Mouse (Mus musculus): Measurements from ENCODE around the gene Ubxn2a.

The Ubxn2a gene

DNA sequence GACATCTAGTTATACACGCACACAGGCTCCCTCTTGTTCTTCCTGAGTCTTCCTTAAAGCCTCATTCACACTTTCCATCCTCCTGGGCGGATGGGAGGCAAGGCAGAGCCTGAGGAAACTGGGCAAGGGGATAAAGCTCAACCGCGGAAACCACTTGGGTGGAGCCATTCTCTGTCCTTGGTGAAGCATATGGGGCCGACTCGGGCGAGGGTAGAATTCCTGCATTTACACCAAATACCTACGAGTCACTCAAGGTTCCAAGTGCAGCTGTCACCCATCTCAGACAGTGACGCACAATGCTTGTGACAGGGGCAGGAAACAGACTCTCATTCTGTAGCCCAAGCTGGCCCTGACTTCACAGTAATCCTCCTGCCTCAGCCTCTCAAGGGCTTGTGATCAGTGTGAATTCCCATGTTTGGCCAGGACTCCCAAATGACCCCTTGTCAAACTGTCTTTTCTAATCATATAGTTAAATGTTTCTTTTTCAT lies 29.2 kb downstream of the Ubxn2a start:
- DNase-seq, result no peak

- DNase-seq, result no peak
Measured at GRCm38 (mm10) chr12:4875623-4876022, 31.9 kb downstream of the Ubxn2a start.

GRCm38 (mm10) chr12:4874161-4874927 lies 33.2 kb downstream of the Ubxn2a start, which contains the start of gene Mfsd2b:
Gene Mfsd2b (minus strand): TSS chr12:4874359.
- DNase-seq, result peak; percentile 87

GRCm38 (mm10) chr12:4873531-4873930 lies 34.0 kb downstream of the Ubxn2a start:
- DNase-seq, result no peak

DNA sequence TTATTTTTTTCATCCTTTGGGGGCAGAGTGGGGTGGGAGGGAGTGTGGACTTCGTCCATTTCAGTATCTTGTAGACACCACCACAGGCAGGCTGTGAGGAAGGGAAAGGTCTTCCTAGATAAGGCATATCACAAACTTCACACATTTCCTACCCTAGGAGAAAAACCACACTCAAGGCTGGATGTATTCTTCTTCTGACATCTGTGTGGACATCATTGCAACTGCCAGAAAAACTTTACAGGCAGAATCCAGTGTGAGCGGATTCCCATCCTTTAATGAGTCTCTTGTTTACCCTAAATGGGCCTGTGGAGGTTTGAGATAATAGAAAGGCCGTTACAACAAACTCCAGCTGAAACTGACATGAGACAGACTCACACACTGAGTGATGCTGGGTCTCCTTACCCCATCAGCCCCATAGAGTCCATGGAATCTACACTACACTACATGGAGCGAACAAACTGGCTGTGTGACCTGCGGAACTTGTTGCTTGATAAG lies 34.5 kb downstream of the Ubxn2a start:
- no peak for DNase-seq

GRCm38 (mm10) chr12:4872273-4872672 lies 35.2 kb downstream of the Ubxn2a start:
- no peak for DNase-seq

DNA sequence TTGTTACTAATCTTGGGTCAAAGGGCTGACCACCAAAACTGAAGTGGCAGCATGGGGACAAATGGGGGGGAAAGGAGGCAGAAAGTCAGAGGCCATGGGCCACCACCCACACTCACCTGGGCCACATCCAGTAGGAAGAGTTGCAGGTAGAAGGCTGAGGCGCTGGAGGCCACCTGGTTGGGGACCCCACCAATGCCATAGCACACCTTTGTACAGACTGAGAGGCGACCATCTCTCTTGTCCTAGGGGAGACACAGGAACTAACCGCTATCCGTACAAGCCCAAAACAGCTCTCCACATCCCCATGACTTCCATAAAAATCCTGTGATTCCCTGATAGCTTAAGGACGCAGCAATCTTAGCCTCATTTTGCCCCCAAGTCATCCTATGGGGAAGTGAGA lies 36.2 kb downstream of the Ubxn2a start:
- DNase-seq, result no peak

GRCm38 (mm10) chr12:4868924-4869323 lies 38.6 kb downstream of the Ubxn2a start:
- DNase-seq, result no peak

- DNase-seq, result no peak
Measured at GRCm38 (mm10) chr12:4864338-4864690, 43.2 kb downstream of the Ubxn2a start.

GRCm38 (mm10) chr12:4863654-4864337 lies 43.7 kb downstream of the Ubxn2a start:
- DNase-seq, result peak; percentile 76

GRCm38 (mm10) chr12:4862672-4863071 lies 44.8 kb downstream of the Ubxn2a start:
- DNase-seq, result no peak

DNA sequence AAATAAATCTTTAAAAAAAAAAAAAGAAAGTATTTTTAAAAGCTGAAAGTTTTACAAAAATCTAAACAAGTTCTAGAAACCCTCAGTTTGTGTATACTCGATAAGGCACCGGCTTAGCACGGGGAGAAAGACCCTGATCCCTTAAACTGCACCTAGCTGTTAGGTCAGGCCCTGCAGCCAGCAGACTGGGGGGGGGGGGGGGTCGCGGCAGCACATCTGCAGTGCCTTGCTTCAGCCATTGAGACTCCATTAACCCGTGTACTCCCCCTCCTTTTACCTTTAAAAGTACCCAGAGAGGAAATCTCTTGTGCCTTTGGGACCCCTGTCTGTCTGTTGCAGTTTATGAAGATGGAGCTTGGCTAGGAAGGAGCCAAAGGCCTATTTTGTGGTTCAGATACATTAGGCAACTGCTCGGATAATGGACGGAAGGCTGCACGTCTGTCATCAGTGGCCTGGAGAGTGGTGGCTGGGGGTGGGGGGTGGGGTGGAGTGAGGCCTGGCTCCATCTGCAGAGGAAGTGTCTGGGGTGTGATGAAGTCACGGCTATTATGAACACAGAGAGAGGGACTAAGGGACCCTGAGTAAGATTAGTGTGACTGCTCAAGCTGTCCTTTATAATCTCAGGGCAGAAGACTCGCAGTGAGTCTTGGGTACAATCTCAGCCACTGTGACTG lies 48.1 kb downstream of the Ubxn2a start:
- no peak for DNase-seq

GRCm38 (mm10) chr12:4856834-4857233 lies 50.7 kb downstream of the Ubxn2a start:
- DNase-seq, result no peak

GRCm38 (mm10) chr12:4856160-4856559 lies 51.3 kb downstream of the Ubxn2a start:
- peak; percentile 34 for DNase-seq

GRCm38 (mm10) chr12:4843741-4844140 lies 63.8 kb downstream of the Ubxn2a start:
- peak; percentile 61 for DNase-seq

DNA sequence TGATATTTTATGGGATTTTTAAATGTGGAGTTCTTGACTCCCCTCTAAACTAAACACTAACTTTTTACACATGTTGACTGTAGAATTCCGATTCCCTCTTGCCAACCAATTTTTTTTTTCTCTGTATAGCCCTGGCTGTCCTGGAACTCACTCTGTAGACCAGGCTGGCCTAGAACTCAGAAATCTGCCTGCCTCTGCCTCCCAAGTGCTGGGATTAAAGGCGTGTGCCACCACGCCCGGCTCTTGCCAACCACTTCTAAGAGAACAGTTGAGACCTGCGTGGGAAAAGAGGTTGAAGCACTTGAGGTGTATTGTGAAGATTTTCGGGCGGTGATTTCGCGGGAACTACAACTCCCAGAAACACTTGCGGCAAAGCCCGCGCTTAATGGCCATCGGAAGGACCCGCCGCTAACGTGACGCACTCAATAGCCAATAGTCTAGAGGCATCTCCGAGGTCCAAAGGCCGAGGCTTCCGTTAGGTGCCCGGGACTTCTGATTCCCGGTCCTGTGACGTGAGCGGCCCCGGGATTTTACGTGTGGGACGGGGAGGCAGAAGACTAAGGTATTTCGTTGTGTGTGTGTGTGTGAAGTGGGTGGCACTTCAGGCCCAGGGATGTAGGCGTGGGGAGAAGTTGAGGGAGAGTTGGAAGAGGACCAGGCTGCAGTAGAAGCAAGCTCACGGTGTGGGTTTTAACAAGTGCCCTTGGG lies 64.5 kb downstream of the Ubxn2a start, which contains the start of gene Wdcp:
TSS of gene Wdcp (plus strand) at position 414 of the 708 bp plus-strand sequence.
- peak; percentile 93 for DNase-seq

- DNase-seq, result no peak
Measured at GRCm38 (mm10) chr12:4842456-4842855, 65.0 kb downstream of the Ubxn2a start.

DNA sequence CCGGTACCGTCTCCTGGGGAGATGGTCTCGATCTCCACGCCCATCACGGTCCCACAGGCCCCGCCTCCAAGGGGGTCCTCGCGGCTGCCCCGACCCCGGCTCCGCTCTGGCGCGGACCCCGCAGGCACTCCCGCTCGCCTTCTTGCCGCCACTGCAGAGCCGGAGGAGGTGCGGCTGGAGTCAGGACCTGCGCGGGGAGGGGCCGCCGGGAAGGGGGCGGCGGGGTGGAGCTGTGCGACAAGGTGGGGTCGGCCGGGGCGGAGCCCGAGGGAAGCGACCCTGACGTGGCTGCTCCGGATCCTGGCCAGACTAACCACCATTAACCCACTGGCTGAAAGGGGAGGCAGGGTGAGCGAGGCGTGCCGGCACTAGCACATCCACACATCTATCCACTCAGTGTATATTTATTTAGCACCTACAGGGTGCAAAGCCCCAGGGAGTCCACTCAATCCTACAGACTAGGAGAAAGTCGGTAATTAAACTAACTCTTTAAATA lies 66.1 kb downstream of the Ubxn2a start, which contains the start of gene Fkbp1b:
TSS of gene Fkbp1b (minus strand) at position 200 of the 496 bp plus-strand sequence.
- DNase-seq, result peak; percentile 78

GRCm38 (mm10) chr12:4840741-4841140 lies 66.8 kb downstream of the Ubxn2a start:
- peak; percentile 18 for DNase-seq

DNA sequence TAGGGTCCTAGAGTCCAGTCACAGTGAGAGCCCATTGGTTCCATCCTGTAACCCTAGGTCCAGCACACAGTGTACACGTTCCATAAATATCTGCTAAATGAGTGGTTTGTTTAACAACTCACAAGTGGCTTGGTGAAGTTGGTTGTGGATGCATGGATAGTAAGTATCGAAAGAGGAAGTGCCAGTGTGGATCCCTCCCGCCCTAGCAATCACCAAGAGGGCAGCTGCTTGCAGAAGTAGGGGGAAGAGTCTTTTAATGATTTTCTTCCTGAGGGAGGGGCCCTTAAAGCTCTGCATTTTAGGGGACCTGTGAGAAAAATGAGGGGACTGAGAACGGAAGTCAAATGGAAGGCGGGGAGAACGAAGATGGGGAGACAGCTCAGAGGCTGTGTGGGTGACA lies 67.5 kb downstream of the Ubxn2a start:
- DNase-seq, result no peak

- no peak for DNase-seq
Measured at GRCm38 (mm10) chr12:4836959-4837358, 70.5 kb downstream of the Ubxn2a start.

Data from kidney, postnatal 10 days (tissue).